Mouse (Mus musculus) brown adipose tissue, adult 24 weeks (tissue): ENCODE results near the gene Lrpprc. TPM values are rescaled to one million over a fixed set of nuclear protein-coding genes. Genes with fewer than 3 reads are reported as not detected.

ENCODE experiments used
- H3K27ac ChIP-seq: fragments of 200-500 bp; replicated peaks from 2 replicates; pipeline ENCODE4 v1.5.1; 2012; ENCODE audit warnings: low read depth, mild to moderate bottlenecking, low read length
- H3K4me1 ChIP-seq: fragments of 200-500 bp; 2 replicates; pipeline ENCODE4 v1.6.1; 2012; ENCODE audit warnings: low read length, mixed read lengths; ENCODE audit not compliant: control insufficient read depth, insufficient read depth, insufficient read length
- H3K4me3 ChIP-seq: fragments of 200-500 bp; 2 replicates; pipeline ENCODE4 v1.5.1; 2012; ENCODE audit warnings: low read depth, mild to moderate bottlenecking, low read length, moderate library complexity; ENCODE audit not compliant: insufficient read depth
- polyA plus RNA-seq: library from polyadenylated mRNA; stranded (reverse); fragments of >200 nt; gene quantifications from 2 replicates; pipeline ENCODE4 v1.2.4, GENCODE M21; 2012; ENCODE audit not compliant: missing spikeins, insufficient read depth, insufficient read length

Gene Lrpprc
- polyA plus RNA-seq, 1 experiment = 66.6 TPM

DNA sequence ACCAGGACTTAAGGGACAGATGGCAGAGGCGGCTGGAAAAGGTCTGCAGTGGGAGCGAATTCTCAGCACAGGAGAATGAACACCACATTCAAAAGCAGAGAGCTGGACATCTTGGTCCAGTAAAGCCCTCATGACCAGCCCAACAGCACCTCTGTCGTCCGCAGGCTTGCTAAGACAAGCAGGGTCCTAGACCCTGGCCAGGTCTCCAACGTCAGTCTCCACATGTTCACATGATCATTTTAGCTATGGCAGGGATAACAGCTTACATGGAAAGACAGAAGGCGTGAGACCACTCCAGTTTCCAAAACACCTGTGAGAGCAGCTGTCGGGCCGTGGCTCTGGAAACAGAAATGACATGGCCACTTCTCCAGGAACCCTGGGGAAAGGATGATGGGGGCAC lies 3.7 kb downstream of the Lrpprc start:
- H3K27ac ChIP-seq = no peak overlapping the region
- H3K4me3 ChIP-seq = no peak overlapping the region
- no peaks in the 10 kb centered on the region; the same call in 1 of the 2 replicates for H3K4me1 ChIP-seq

DNA sequence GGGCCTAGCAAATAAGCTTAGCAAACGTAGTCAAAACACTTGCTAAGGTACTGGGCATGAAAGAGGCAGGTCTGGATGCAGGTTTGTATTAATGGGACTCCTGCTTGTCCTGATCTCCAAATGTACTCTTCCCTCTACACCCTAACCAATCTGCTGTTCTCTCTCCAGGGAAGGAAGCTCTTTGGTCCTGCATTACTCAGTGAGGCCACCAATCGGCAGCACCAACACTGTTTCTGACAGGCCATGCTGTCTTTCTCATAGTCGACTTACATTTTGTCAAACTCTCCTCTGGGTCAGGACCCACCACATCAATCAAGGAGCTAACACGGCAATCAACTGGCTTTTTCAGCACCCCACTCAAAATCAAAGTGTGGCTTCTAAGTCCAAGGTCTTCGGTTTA lies 5.4 kb downstream of the Lrpprc start:
- Histone ChIP-seq H3K27ac (no peak overlapping the region), H3K4me1 (no peaks in the 10 kb centered on the region; the same call in 1 of the 2 replicates), H3K4me3 (no peak overlapping the region)

DNA sequence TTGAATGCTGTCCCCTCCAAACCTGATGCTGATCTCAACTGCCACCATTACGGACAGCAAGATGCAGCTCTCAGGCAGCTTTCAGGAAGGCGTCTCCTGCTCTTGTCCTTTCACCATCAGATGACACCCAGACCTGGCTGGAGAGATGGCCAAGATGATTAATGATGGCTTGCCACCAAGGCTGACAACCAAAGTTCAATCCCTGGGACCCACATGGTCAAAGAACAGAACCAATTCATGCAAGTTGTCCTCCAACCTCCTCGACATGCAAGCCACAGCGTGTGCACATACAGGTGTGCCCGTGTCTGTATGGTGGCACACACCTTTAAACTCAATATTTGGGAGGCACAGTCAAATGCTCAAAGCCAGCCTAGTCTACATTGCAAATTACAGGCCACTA lies 7.1 kb downstream of the Lrpprc start:
- Histone ChIP-seq H3K4me3 (no peak overlapping the region), H3K4me1 (no peaks in the 10 kb centered on the region), H3K27ac (no peak overlapping the region)

DNA sequence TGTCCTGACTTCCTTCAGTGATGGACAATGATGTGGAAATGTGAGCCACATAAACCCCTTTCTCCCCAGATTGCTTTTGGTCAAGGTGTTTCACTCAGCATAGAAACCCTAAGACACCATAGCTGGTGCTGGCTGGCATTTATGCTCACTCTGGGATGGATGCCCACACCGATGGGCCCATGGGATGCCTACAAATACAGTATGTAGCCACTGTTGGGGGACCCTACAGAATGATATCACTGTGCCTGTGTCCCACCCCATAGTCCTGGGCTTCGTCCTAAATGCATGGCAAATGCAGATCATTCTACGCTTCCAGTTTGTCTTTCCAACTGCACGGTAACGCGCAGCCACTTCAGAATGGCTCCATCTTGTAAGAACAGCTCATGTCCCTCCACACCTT lies 10.3 kb downstream of the Lrpprc start:
- Histone ChIP-seq H3K27ac (no peak overlapping the region), H3K4me1 (no peaks in the 10 kb centered on the region), H3K4me3 (no peak overlapping the region)

DNA sequence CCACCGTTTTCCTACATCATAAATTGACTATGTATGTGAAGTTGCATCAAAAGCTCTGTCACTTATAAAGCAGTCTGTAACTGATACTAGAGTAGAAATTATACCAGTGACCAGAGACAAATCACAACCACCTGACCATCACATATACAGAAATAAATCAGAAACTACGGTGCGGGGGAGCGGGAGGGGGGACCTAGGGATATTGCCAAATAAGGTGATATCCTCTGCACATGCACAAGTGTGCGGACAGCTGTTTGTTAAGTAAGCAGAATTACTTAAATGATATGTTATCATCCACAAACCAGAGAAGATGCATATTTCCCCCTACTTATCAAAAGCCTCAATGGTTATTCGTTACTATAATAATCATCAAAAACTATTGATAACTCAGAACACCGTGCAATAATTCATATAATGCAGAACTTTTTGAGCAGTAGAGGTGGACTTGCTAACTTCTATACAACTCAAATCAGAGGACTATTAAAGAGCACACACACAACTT lies 12.1 kb downstream of the Lrpprc start:
- no peak overlapping the region for H3K27ac ChIP-seq
- H3K4me1 ChIP-seq = no peaks in the 10 kb centered on the region
- H3K4me3 ChIP-seq = no peak overlapping the region

DNA sequence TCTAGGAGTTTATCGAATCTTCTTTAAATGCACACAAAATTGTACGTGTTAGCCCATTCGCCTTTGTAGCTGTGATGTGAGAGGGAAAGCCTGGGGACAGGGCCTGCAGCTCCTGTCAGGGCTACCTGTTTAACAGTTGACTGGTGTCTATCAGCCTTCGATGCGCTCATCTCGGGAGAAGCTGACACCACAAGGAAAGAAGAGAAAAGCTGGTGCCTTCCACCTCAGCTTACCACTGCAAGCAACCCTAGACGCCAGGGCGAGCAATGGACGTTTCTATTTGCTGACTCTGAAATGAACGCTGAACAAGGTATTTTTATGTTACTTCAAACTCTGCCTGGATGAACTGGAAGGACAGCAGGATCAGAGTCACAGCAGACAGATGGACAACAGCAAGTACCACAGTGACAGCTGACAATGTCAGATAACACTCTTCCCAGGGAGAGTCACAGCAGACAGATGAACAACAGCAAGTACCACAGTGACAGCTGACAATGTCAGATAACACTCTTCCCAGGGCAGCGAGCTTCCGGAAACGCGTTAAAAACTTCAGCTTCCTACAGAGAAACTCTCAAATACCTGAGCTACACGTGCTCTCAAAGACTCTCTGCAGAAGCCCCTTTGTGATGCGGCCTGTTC lies 14.1 kb downstream of the Lrpprc start:
- no peak overlapping the region for H3K27ac ChIP-seq
- no peaks in the 10 kb centered on the region for H3K4me1 ChIP-seq
- H3K4me3 ChIP-seq = no peak overlapping the region

DNA sequence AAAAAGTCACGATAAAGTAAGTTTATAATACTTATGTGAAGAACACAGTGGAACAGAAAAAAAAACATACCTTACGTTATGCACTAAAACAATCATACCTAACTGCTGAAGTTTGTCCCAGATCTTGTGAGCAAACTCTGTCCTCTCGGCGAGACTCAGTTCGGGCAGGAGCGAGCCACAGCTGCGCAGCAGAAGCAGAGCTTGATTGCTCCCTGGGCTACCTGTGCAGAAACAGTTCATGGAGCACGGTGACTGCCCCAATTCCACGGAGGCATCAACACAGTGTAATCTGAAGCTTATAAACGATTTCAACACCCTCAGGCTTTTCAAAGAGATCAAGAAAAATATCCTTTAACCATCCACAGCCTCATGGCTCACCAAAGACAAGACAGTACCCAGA lies 15.3 kb downstream of the Lrpprc start:
- Histone ChIP-seq H3K27ac (no peak overlapping the region), H3K4me3 (no peak overlapping the region), H3K4me1 (no peaks in the 10 kb centered on the region)

DNA sequence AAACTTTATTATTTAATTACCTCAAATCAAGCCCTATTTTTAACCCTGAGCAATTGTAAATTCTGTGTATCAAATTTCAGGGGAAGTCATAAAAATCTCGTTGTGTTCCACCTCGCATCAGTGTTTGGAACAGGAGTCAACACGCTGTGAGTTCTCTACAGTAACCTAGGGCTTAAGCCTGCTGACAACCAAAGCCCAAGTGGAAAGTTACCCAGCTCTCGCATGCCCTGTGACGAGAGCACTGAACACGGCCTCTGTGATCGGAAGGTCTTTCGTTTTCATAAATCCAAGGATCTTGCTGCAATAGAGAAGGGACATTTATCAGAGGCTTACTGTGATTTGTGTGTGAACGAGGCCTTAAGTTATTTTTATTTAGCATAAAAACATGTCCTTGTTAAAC lies 18.7 kb downstream of the Lrpprc start:
- Histone ChIP-seq H3K27ac (no peak overlapping the region), H3K4me3 (no peak overlapping the region), H3K4me1 (no peaks in the 10 kb centered on the region)

DNA sequence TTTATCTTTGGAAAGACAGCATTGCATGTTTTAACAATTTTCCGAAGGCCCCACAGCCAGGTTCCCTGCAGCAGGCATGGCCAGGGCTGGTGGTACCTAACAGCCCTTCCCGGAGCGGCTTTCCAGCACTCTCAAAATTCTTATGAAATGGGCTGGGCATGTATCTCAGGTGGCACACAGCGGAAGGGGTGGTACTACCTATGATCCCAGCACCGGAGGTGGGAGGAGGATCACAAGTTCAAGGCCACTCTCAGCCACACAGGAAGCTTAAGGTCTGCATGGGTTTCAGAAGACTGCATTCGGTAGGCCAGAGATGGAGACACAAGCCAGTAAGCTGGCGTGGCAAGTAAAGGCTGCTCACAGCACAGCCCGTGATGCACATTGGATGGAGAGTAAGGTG lies 31.6 kb downstream of the Lrpprc start:
- H3K4me1 ChIP-seq = no peaks in the 10 kb centered on the region
- no peak overlapping the region for H3K27ac ChIP-seq
- H3K4me3 ChIP-seq = no peak overlapping the region

DNA sequence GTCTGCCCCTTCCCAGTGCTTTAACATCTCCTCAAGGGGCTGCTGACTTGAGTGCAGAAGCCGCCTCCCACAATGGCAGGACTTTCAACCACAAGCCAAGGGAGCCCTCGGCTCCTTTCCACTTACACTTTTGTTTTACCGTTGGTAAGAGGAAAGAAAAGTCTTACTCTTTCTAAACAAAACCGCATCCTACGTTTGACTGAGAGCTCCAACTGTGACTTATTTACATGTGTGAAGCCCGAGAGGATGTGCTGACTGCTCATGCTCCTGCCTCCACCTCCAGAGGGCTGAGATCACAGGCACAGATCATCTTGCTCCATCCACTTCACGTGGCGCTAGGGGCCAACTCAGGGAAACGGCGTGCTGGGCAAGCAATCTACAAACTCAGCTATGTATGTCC lies 32.2 kb downstream of the Lrpprc start:
- Histone ChIP-seq H3K4me1 (no peaks in the 10 kb centered on the region), H3K4me3 (no peak overlapping the region), H3K27ac (no peak overlapping the region)

DNA sequence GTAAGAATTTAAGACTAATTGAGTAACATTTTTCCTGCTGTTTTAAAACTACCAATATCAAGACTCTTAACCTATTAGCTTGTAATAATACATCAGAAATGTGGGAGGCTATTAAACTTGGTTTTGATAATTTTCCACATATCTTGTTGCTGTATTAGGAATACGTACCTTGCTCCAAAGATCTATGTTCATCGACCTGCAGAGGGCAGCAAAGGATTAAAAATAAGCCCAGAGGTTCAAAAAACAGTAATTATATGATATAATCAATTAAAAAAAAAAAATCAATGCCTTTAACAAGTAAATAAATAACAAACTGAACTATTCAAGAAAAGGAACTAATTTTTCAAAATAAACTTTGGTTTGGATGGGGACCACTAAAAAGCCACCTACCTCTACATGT lies 34.5 kb downstream of the Lrpprc start:
- H3K27ac ChIP-seq = no peak overlapping the region
- H3K4me3 ChIP-seq = no peak overlapping the region
- no peaks in the 10 kb centered on the region for H3K4me1 ChIP-seq

DNA sequence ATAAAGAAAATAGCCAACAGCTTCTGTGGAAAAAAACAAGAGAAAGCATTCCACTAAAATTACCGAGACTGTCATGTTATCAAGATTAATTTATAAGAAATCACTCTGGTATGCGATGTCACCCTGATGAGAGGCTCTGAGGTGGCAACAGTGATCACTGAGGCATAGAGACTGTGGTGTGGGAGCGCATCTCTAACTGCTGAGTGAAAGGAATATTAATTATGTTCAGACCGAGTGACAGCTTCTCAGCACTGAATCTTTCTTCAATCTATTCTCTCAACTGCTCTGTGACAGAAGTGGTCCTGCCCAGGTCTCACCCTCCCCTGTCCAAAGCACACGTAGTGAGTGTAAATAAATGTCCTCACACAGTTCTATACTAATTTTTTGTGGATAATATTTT lies 37.1 kb downstream of the Lrpprc start:
- Histone ChIP-seq H3K4me1 (no peaks in the 10 kb centered on the region), H3K27ac (no peak overlapping the region), H3K4me3 (no peak overlapping the region)

DNA sequence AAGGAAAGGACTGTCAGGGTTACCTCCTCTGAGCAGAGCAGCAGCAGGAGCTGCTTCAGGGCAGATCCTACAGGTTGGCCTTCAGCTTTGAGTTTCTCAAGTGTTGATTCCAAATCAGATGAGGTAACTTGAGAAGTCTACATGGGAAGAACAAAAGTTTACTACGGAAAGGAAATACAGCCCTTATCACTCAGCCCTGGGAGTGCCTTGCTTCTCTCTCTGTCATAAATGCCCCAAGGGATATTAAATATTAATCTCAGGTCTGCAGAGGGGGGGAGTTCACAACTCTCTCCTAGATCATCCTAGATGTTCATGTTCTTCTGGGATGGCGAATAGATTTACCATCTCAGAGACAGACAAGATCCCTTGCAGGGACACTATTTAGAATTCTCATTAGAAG lies 38.3 kb downstream of the Lrpprc start:
- Histone ChIP-seq H3K4me3 (no peak overlapping the region), H3K4me1 (no peaks in the 10 kb centered on the region), H3K27ac (no peak overlapping the region)

DNA sequence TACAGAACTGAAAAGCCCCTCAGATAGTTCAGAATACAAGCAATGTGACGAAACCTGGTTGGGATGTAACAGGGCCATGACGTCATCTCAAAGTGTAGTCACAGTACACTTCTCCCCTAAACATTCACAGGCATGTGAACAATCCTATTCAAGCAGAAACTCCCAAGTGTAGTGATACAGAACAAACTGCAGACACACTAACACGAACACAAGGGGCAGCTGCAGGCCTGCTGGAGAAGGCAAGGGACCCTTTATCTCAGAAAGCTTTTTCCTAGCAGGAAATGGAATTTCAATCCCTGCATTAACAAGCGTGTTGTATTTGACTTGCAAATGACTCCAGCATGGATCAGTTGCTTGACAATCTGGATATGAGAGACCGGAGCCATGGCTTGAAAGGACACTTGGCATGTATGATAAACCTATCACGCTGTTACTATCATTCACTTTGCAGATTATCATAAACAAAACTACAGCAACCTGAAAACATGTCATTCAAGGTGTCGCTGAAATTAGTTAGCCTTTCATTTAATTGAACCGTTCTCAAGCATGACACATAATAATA lies 38.9 kb downstream of the Lrpprc start:
- no peaks in the 10 kb centered on the region for H3K4me1 ChIP-seq
- no peak overlapping the region for H3K4me3 ChIP-seq
- no peak overlapping the region for H3K27ac ChIP-seq

DNA sequence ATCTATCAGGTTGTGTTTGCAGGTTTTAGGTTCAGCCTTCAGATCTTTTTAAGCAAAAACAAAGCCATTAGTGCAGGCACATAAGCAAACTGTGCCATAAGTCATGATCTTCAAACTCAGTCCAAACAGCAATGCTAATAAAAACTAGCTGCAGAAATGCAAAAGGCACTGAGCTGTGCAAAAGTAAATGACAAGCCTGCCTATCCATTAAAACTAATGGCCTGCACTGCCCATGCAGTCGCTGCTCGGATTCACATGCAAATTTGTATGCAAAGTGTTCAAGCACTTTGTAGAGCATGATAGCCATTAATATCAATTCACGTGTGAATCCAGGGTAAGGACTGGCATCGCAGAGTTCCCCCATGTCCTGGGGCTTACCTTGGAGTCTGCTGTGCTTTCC lies 40.5 kb downstream of the Lrpprc start:
- H3K4me3 ChIP-seq = no peak overlapping the region
- H3K27ac ChIP-seq = no peak overlapping the region
- no peaks in the 10 kb centered on the region for H3K4me1 ChIP-seq

DNA sequence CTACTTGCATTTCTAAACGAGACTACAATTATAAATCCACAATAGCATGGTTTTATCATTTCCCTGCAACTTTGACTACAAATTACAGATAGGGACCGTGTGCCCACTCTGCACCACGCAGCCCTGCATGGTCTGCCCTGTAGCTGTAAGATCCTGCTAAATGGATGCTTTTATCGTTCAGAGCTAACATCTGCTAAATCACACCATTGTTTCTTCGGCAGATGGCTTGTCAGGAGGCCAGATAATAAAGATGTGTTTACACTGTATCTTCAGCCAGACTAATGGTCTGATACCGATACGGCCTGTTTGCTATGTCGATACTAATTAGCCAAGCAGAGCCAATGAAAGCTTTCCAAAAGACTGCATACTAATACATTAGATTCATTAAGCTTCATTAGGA lies 41.3 kb downstream of the Lrpprc start:
- Histone ChIP-seq H3K27ac (no peak overlapping the region), H3K4me3 (no peak overlapping the region), H3K4me1 (no peaks in the 10 kb centered on the region)
